Mouse (Mus musculus) heart, embryonic 11.5 days (tissue): ENCODE measurements around the gene Barhl1. TPM values are rescaled to one million over a fixed set of nuclear protein-coding genes. Genes with fewer than 3 reads are reported as not detected.
A peak's percentile ranks its signal among the peaks of the same experiment; 100 is the strongest.

ENCODE experiments used
- ATAC-seq: fragments of 200-750 bp; cut with Nextera tagmentation; replicated peaks from 2 replicates; pipeline ENCODE4 v1.8.0; 2017; ENCODE audit warnings: moderate library complexity; ENCODE audit not compliant: insufficient number of reproducible peaks, low FRiP score, low TSS enrichment
- H3K27ac ChIP-seq: fragments of 300-500 bp; sonication (generic); 2 replicates; pipeline ENCODE4 v1.5.1; 2014; ENCODE audit warnings: mild to moderate bottlenecking, low read depth, low read length
- H3K27me3 ChIP-seq: fragments of 300-500 bp; sonication (generic); 2 replicates; pipeline ENCODE4 v1.6.1; 2014; ENCODE audit warnings: mild to moderate bottlenecking, low read length, mixed read lengths; ENCODE audit not compliant: control insufficient read depth, insufficient read depth
- H3K36me3 ChIP-seq: fragments of 300-500 bp; sonication (generic); 2 replicates; pipeline ENCODE4 v1.6.1; 2014; ENCODE audit warnings: mild to moderate bottlenecking, low read length, moderate library complexity, mixed read lengths; ENCODE audit not compliant: control insufficient read depth, insufficient read depth
- H3K4me1 ChIP-seq: fragments of 300-500 bp; sonication (generic); 2 replicates; pipeline ENCODE4 v1.6.1; 2014; ENCODE audit warnings: low read length; ENCODE audit not compliant: control insufficient read depth, insufficient read depth
- H3K4me2 ChIP-seq: fragments of 300-500 bp; sonication (generic); 2 replicates; pipeline ENCODE4 v1.6.1; 2014; ENCODE audit warnings: mild to moderate bottlenecking, moderate library complexity
- H3K4me3 ChIP-seq: fragments of 300-500 bp; sonication (generic); 2 replicates; pipeline ENCODE4 v1.5.1; 2014; ENCODE audit warnings: low read depth, low read length
- H3K9ac ChIP-seq: fragments of 300-500 bp; sonication (generic); 2 replicates; pipeline ENCODE4 v1.6.1; 2014; ENCODE audit warnings: mild to moderate bottlenecking, low read depth, low read length, moderate library complexity
- H3K9me3 ChIP-seq: fragments of 300-500 bp; sonication (generic); replicated peaks from 2 replicates; pipeline ENCODE4 v1.6.1; 2016; ENCODE audit warnings: low read length; ENCODE audit not compliant: control insufficient read depth
- WGBS: fragments of 180-500 bp; shearing (Covaris S2); extraction: QIAGEN DNeasy Blood & Tissue Kit; methylation state at CpG from one replicate; pipeline ENCODE4 v1.1.7; 2014; ENCODE audit not compliant: insufficient replicate concordance; 5-methylcytosine and 5-hydroxymethylcytosine counted together
- polyA plus RNA-seq: library from polyadenylated mRNA; unstranded; fragments of >200 nt; fragmentation: Nextera tagmentation; extraction: Ambion mirVana; gene quantifications from 2 replicates; pipeline ENCODE4 v1.2.1, GENCODE M21; 2014

The Barhl1 gene
- not detected in 2 replicates for polyA plus RNA-seq

GRCm38 (mm10) chr2:28916513-28916865, at the start of gene Barhl1:
Barhl1 (minus strand) TSS chr2:28916668.
- no peak for ATAC-seq
- Histone ChIP-seq H3K36me3 (no peaks in the 10 kb centered on the region), H3K4me1 (peaks cover 8% of the 10 kb centered on the region), H3K4me3 (no peak within 1 kb of the TSS), H3K9ac (no peak within 1 kb of the TSS), H3K27ac (no peak within 1 kb of the TSS), H3K9me3 (no peaks in the 10 kb centered on the region), H3K27me3 (peaks cover 91% of the 10 kb centered on the region), H3K4me2 (peak within 1 kb of the TSS; percentile 47; the same call in 1 of the 2 replicates)
- WGBS: 3% methylated on average over 18 of the region's 18 CpGs

GRCm38 (mm10) chr2:28963565-28963964, 47.1 kb upstream of the Barhl1 start:
- no peak overlapping the region for H3K4me3 ChIP-seq
- no peak for ATAC-seq
- no peaks in the 10 kb centered on the region for H3K36me3 ChIP-seq
- H3K9me3 ChIP-seq: no peaks in the 10 kb centered on the region
- H3K4me2 ChIP-seq: no peak overlapping the region
- no peaks in the 10 kb centered on the region for H3K27me3 ChIP-seq
- H3K4me1 ChIP-seq: no peaks in the 10 kb centered on the region
- no peak overlapping the region for H3K9ac ChIP-seq
- WGBS: 62% methylated on average over 6 of the region's 6 CpGs
- H3K27ac ChIP-seq: no peak overlapping the region

- H3K4me2 ChIP-seq: no peak overlapping the region
- no peak for ATAC-seq
- no peak overlapping the region for H3K27ac ChIP-seq
- H3K9me3 ChIP-seq: no peaks in the 10 kb centered on the region
- H3K4me1 ChIP-seq: no peaks in the 10 kb centered on the region
- no peak overlapping the region for H3K4me3 ChIP-seq
- peaks cover 2% of the 10 kb centered on the region; the same call in 1 of the 2 replicates for H3K27me3 ChIP-seq
- H3K9ac ChIP-seq: no peak overlapping the region
- H3K36me3 ChIP-seq: no peaks in the 10 kb centered on the region
- 64% methylated on average over 5 of the region's 5 CpGs for WGBS
Measured at GRCm38 (mm10) chr2:28961636-28962035, 45.2 kb upstream of the Barhl1 start.

GRCm38 (mm10) chr2:28961024-28961585, 44.6 kb upstream of the Barhl1 start:
- Histone ChIP-seq H3K4me2 (no peak overlapping the region), H3K27me3 (peaks cover 2% of the 10 kb centered on the region; the same call in 1 of the 2 replicates), H3K4me1 (no peaks in the 10 kb centered on the region), H3K27ac (no peak overlapping the region), H3K9ac (no peak overlapping the region), H3K9me3 (no peaks in the 10 kb centered on the region), H3K36me3 (no peaks in the 10 kb centered on the region), H3K4me3 (no peak overlapping the region)
- WGBS: 76% methylated on average over 15 of the region's 15 CpGs
- no peak for ATAC-seq

GRCm38 (mm10) chr2:28956874-28957273, 40.4 kb upstream of the Barhl1 start:
- H3K27me3 ChIP-seq: peaks cover 4% of the 10 kb centered on the region; the same call in 1 of the 2 replicates
- no peak overlapping the region for H3K4me3 ChIP-seq
- no peaks in the 10 kb centered on the region for H3K36me3 ChIP-seq
- H3K4me1 ChIP-seq: no peaks in the 10 kb centered on the region
- no peak for ATAC-seq
- H3K9me3 ChIP-seq: no peaks in the 10 kb centered on the region
- no peak overlapping the region for H3K9ac ChIP-seq
- no peak overlapping the region for H3K27ac ChIP-seq
- no peak overlapping the region for H3K4me2 ChIP-seq
- 74% methylated on average over 4 of the region's 4 CpGs for WGBS

- Histone ChIP-seq H3K36me3 (no peaks in the 10 kb centered on the region), H3K27ac (no peak overlapping the region), H3K4me3 (no peak overlapping the region), H3K4me2 (no peak overlapping the region), H3K9me3 (no peaks in the 10 kb centered on the region), H3K9ac (no peak overlapping the region), H3K27me3 (peaks cover 4% of the 10 kb centered on the region), H3K4me1 (no peaks in the 10 kb centered on the region)
- WGBS: 74% methylated on average over 9 of the region's 9 CpGs
- no peak for ATAC-seq
Measured at GRCm38 (mm10) chr2:28954595-28954994, 38.1 kb upstream of the Barhl1 start.

GRCm38 (mm10) chr2:28952981-28953380, 36.5 kb upstream of the Barhl1 start:
- H3K27me3 ChIP-seq: peaks cover 4% of the 10 kb centered on the region
- no peak overlapping the region for H3K9ac ChIP-seq
- ATAC-seq: no peak
- H3K4me2 ChIP-seq: no peak overlapping the region
- H3K4me1 ChIP-seq: no peaks in the 10 kb centered on the region
- H3K9me3 ChIP-seq: no peaks in the 10 kb centered on the region
- H3K4me3 ChIP-seq: no peak overlapping the region
- H3K27ac ChIP-seq: no peak overlapping the region
- WGBS: 39% methylated on average over 8 of the region's 8 CpGs
- H3K36me3 ChIP-seq: no peaks in the 10 kb centered on the region

- Histone ChIP-seq H3K36me3 (no peaks in the 10 kb centered on the region), H3K4me3 (no peak overlapping the region), H3K27ac (no peak overlapping the region), H3K4me1 (no peaks in the 10 kb centered on the region), H3K27me3 (peaks cover 2% of the 10 kb centered on the region; the same call in 1 of the 2 replicates), H3K9ac (no peak overlapping the region), H3K9me3 (no peaks in the 10 kb centered on the region), H3K4me2 (no peak overlapping the region)
- ATAC-seq: no peak
- 78% methylated on average over 3 of the region's 3 CpGs for WGBS
Measured at GRCm38 (mm10) chr2:28946312-28946711, 29.8 kb upstream of the Barhl1 start.

GRCm38 (mm10) chr2:28945388-28945787, 28.9 kb upstream of the Barhl1 start:
- ATAC-seq: no peak
- Histone ChIP-seq H3K36me3 (no peaks in the 10 kb centered on the region), H3K27ac (no peak overlapping the region), H3K9me3 (no peaks in the 10 kb centered on the region), H3K9ac (no peak overlapping the region), H3K4me3 (no peak overlapping the region), H3K4me1 (no peaks in the 10 kb centered on the region), H3K4me2 (no peak overlapping the region), H3K27me3 (peaks cover 2% of the 10 kb centered on the region; the same call in 1 of the 2 replicates)
- WGBS: 70% methylated on average over 6 of the region's 6 CpGs
